Mouse (Mus musculus): Measurements from ENCODE around the gene Minar1. TPM values are rescaled to one million over a fixed set of nuclear protein-coding genes. Genes with fewer than 3 reads are reported as not detected.
A peak's percentile ranks its signal among the peaks of the same experiment; 100 is the strongest.

The Minar1 gene
- 1.0 and 1.3 TPM in 2 replicates for polyA plus RNA-seq (2012; rRNA removed)

DNA sequence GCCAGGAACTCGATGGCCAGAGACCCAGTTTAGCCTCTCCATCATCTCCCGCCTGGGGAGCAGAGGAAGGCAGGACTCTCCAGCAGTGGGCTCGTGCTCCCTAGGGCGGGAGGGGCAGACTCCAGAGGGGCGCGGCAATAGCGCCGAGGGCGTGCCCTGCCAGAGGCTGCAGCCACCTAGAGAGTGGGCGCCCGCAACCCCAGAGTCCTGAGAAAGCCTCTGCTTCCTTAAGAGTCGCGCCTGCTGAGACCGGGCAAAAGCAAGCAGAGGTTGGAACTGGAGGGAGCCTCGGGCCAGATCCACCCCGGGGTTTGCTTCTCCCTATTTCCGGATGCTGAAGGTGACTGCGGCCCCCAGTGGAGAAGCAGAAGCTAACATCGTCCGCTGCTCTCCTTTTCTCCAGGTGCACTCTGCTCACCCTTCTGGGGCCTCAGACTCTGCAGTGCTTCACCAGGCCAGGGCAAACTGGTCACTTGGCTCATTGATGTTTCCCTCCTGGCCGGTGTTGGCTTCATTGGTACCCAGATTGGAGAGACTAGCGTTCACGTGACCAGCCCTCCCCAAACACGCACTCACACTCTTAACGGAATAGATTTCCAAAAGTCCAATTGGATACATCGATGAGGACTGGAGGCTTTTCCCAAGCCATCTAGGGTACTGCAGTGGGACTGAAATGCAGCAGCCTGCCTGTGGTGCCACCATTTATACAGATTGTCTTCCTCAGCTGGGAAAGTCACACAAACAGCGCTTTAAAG is at the start of gene Minar1:
TSS of gene Minar1 (minus strand) at position 120 of the 755 bp plus-strand sequence.
- Histone ChIP-seq H3K4me1 (ENCODE audit: control insufficient read depth, insufficient read depth, low read length) (no peaks in the 10 kb centered on the region), H3K27ac (ENCODE audit: insufficient read depth, low read length) (no peak within 1 kb of the TSS), H3K4me3 (ENCODE audit: insufficient read depth, low read length) (peak within 1 kb of the TSS; percentile 57)
- TF ChIP-seq POLR2A (IDR thresholded peaks at IDR 0.05; ENCODE audit: extremely low read depth, insufficient read depth, low read length) (no peak), CTCF (IDR thresholded peaks at IDR 0.05; ENCODE audit: extremely low read depth, insufficient read depth, low read length) (no peak)

DNA sequence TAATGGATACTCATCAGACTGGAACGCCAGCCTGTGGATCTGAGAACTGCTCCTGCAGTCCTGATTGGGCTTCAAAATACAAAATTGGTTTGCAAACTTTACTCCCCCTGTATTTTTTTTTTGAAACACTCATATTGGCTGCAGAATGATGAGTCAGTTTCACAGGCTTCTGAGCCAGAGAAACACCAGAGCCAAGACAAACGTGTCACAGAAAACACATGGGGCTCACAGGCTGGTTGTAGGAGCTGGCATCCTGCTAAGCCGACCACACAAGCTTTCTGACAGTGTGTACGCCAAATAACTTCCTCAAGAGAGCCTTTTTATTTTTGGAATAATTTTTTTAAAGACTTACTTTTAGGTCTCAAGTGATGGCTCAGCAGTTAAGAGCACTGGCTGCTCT is 47.0 kb upstream of the Minar1 start:
- no peak overlapping the region for H3K27ac ChIP-seq (ENCODE audit: insufficient read depth, low read length)
- no peak overlapping the region for H3K4me3 ChIP-seq (ENCODE audit: insufficient read depth, low read length)
- TF ChIP-seq CTCF (IDR thresholded peaks at IDR 0.05; ENCODE audit: extremely low read depth, insufficient read depth, low read length) (no peak), POLR2A (IDR thresholded peaks at IDR 0.05; ENCODE audit: extremely low read depth, insufficient read depth, low read length) (no peak)
- H3K4me1 ChIP-seq (ENCODE audit: control insufficient read depth, insufficient read depth, low read length) = no peaks in the 10 kb centered on the region

DNA sequence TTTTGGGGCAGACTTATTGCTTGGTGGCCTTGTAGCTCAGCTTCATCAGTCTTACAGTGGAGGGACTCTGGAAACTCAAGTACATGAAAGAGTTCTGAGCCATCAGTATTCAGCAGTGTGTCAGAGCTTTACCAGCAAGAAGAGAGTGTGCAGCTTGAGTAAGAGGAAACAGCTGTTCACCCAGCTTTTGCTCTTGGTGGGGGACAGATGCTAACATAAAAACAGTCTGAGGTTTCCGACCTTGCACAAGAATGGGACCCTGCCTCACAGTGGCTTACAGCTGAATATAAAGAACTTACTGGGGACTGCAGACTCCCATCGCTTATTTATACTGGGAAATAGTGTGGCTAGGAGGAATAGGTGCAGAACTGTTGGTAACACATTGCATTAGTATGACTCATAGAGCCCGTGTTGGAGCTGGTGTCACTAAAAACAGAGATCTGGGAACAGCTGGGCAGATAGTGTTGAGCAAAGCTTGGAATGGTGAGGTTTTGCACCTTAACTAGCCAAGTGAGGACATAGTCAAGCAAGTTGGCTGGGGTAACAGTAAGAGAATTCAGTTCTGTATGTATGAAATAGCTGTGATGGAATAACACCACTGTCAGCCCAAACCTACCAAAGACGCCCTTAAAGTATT is 44.5 kb upstream of the Minar1 start:
- no peak overlapping the region for H3K27ac ChIP-seq (ENCODE audit: insufficient read depth, low read length)
- no peaks in the 10 kb centered on the region for H3K4me1 ChIP-seq (ENCODE audit: control insufficient read depth, insufficient read depth, low read length)
- H3K4me3 ChIP-seq (ENCODE audit: insufficient read depth, low read length) = no peak overlapping the region
- no peak for TF ChIP-seq POLR2A (IDR thresholded peaks at IDR 0.05; ENCODE audit: extremely low read depth, insufficient read depth, low read length)
- TF ChIP-seq CTCF (IDR thresholded peaks at IDR 0.05; ENCODE audit: extremely low read depth, insufficient read depth, low read length) = no peak

DNA sequence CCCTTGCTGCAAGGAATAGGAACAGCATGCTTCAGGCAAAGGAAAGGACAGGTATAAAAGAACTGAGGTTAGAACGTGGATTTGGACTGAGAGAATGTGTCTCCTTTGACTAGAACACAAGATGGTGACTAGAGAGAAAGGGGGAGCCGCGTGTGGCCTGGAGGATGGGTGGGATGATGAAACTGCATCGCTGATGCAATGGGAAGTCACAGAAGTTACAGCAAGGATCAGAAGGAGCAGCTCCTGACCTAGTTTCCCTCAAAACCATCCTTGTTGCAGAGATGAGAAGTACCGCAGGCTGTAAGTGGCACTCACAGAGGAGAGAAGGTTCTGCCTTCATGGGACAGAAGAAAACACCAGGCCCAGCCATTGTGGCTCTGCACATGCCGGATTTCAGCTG is 28.0 kb upstream of the Minar1 start:
- Histone ChIP-seq H3K4me1 (ENCODE audit: control insufficient read depth, insufficient read depth, low read length) (no peaks in the 10 kb centered on the region), H3K4me3 (ENCODE audit: insufficient read depth, low read length) (no peak overlapping the region), H3K27ac (ENCODE audit: insufficient read depth, low read length) (no peak overlapping the region)
- TF ChIP-seq CTCF (IDR thresholded peaks at IDR 0.05; ENCODE audit: extremely low read depth, insufficient read depth, low read length) = no peak
- no peak for TF ChIP-seq POLR2A (IDR thresholded peaks at IDR 0.05; ENCODE audit: extremely low read depth, insufficient read depth, low read length)

DNA sequence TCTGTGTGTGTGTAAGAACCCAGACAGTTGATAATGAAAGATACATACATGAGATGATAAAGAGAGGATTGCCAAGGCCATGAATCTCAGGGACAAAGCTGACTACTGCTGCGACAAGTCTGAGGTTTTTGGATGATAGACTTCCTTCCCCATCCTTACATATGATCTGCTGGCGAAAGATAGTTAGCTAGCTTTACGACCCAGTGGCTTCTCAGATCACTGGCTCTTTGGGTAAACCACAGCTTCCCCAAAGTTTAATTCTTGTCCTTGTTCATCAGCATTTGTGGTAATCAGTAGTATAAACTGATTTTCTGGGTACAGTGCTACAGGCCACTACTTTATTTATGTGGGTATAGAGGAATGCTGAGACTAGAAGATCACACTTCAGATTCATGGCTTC is 14.5 kb upstream of the Minar1 start:
- no peak for TF ChIP-seq CTCF (IDR thresholded peaks at IDR 0.05; ENCODE audit: extremely low read depth, insufficient read depth, low read length)
- no peak for TF ChIP-seq POLR2A (IDR thresholded peaks at IDR 0.05; ENCODE audit: extremely low read depth, insufficient read depth, low read length)

DNA sequence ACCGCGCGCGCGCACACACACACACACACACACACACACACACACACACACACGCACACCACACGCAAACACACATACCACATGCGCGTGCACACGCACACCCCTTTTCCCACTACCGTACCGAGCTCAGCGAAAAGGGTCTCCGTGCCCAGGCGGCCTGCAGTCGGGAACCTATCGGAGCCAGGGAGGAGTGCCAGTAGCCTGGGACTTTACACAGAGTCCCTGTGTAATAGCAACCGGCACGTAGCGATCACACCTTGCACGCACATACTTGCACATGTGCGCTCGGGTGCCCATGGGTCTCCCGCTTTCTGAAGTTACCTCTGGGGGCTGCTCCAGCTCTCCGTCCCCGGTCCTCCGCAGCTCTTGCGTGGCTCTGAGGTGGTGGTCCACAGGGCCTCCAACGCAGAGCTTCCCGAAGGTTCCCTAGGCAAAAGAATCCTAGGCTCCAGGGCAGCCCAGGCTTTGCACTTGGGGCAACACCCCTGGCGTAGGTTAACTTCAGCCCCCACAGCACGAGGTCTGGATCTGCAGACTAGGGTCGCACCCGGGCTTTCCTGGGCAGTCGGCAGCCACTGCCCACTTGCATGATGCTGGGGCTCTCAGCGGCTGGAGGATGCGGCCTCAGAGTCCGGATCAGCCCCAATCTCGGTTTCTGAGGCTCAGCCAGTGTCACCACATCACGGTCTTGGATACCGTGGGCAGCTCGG is 474 bp downstream of the Minar1 start:
- peak overlapping the region; percentile 57 for H3K4me3 ChIP-seq (ENCODE audit: insufficient read depth, low read length)
- TF ChIP-seq CTCF (IDR thresholded peaks at IDR 0.05; ENCODE audit: extremely low read depth, insufficient read depth, low read length) (no peak), POLR2A (IDR thresholded peaks at IDR 0.05; ENCODE audit: extremely low read depth, insufficient read depth, low read length) (no peak)
- no peaks in the 10 kb centered on the region for H3K4me1 ChIP-seq (ENCODE audit: control insufficient read depth, insufficient read depth, low read length)
- H3K27ac ChIP-seq (ENCODE audit: insufficient read depth, low read length) = no peak overlapping the region

More for the DNA sequence above, 14.5 kb upstream of the Minar1 start:
- Histone ChIP-seq H3K27ac (ENCODE audit: insufficient read depth, low read length) (no peak overlapping the region), H3K4me1 (ENCODE audit: control insufficient read depth, insufficient read depth, low read length) (no peaks in the 10 kb centered on the region), H3K4me3 (ENCODE audit: insufficient read depth, low read length) (no peak overlapping the region)

DNA sequence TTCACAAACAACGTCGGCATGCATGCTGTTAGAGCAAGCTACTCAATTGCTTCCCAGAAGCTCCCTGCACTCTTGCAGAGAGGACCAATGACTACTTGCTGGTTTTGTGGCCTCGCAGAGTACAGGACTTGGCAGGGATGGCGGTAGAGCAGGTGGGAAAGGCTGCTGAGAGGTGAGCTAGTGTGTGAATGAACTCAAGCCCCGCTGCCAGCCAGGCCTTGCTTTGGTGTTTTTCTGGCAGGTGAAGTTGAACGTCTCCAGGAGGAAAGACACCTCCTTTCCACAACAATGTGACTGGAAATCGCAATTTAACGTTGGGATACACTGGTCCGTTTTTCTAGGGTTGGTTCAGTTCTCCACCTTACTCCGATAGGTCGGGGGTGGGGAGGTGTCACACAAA is 1.2 kb downstream of the Minar1 start:
- TF ChIP-seq POLR2A (IDR thresholded peaks at IDR 0.05; ENCODE audit: extremely low read depth, insufficient read depth, low read length) (no peak), CTCF (IDR thresholded peaks at IDR 0.05; ENCODE audit: extremely low read depth, insufficient read depth, low read length) (no peak)
- peak overlapping the region; percentile 57 for H3K4me3 ChIP-seq (ENCODE audit: insufficient read depth, low read length)
- H3K4me1 ChIP-seq (ENCODE audit: control insufficient read depth, insufficient read depth, low read length) = no peaks in the 10 kb centered on the region
- H3K27ac ChIP-seq (ENCODE audit: insufficient read depth, low read length) = no peak overlapping the region

DNA sequence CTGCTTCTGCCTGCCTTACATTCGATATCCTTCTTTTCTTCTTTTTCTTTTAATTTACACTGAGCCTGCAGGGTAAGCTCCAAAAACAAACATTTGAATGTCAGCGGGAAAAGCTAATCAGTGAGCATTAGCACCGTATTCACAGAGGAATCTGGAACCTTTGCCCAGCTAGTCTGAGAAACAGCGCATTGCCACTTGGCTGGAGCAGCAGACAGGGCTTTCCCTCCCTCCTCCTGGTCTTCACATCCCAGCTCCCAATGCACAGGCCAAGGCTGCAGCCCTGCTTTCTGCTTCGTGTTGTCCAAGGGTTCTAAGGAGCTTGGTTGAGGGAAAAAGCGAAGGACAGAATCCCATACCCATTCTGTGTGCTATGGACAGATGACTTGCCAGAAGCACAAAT is 2.6 kb downstream of the Minar1 start:
- Histone ChIP-seq H3K4me3 (ENCODE audit: insufficient read depth, low read length) (no peak overlapping the region), H3K4me1 (ENCODE audit: control insufficient read depth, insufficient read depth, low read length) (no peaks in the 10 kb centered on the region), H3K27ac (ENCODE audit: insufficient read depth, low read length) (no peak overlapping the region)
- no peak for TF ChIP-seq POLR2A (IDR thresholded peaks at IDR 0.05; ENCODE audit: extremely low read depth, insufficient read depth, low read length)
- TF ChIP-seq CTCF (IDR thresholded peaks at IDR 0.05; ENCODE audit: extremely low read depth, insufficient read depth, low read length) = no peak

DNA sequence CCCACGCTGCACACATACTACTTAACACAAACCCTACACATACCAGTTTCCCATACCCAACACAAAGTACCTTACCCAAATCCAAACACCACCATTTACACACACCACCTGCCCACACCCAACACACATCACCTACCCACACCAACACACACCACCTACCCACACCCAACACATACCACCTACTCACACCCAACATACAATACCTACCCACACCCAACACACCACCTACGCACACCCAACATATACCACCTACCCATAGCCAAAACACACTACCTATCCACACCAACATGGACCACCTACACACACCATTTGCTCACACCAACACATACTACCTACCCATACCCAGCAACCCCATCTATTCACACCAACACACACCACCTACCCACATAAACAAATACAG is 6.0 kb downstream of the Minar1 start:
- Histone ChIP-seq H3K27ac (ENCODE audit: insufficient read depth, low read length) (no peak overlapping the region), H3K4me3 (ENCODE audit: insufficient read depth, low read length) (no peak overlapping the region), H3K4me1 (ENCODE audit: control insufficient read depth, insufficient read depth, low read length) (no peaks in the 10 kb centered on the region)
- TF ChIP-seq POLR2A (IDR thresholded peaks at IDR 0.05; ENCODE audit: extremely low read depth, insufficient read depth, low read length) (no peak), CTCF (IDR thresholded peaks at IDR 0.05; ENCODE audit: extremely low read depth, insufficient read depth, low read length) (no peak)

Data from cortical plate, adult 2 months (tissue).